Mouse (Mus musculus) megakaryocyte, embryonic 14.5 days (primary cell): Measurements from ENCODE around the gene Ndufv1.

Source experiments
- FLI1 ChIP-seq: IDR thresholded peaks from 2 replicates; pipeline ENCODE4 v1.6.1; 2012; ENCODE audit warnings: low read length, inconsistent platforms, mixed read lengths
- GATA1 ChIP-seq: IDR thresholded peaks from 3 replicates; pipeline ENCODE4 v1.6.1; 2012; ENCODE audit warnings: mixed read lengths, low read length, inconsistent platforms, borderline replicate concordance

DNA sequence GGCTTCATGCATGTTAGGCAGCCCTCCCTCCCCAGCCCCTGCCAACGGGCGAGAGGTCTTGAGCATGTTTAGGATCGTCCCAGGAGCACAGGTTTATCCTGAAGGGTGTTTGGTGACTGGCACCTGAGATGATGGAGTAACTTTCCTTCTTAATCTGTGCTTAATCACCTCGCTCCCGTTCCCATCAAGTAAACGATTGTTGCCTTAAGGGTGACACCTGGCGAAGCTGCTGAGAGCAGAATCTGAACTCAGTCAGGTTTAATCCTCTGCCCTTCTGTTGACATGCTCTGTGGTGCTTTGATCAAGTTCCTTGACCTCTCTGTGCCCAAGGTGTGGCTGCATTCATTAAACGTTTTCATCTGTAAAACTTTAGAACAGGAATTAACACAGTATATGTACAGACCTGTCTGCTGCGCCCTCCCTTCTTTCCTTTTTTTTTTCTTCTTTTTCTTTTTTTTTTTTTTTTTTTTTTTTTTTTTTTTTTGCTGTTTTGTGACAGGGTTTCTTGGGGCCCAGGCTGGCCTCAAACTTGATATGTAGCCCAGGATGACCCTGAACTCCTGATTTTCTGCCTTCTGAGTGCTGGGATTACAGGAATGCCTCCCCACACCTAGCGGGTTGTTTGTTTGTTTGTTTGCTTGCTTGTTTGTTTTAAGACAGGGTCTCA lies 5.4 kb upstream of the Ndufv1 start:
- TF ChIP-seq GATA1 (no peak), FLI1 (no peak)
